Mouse (Mus musculus): ENCODE results near the gene Acot1. TPM values are rescaled to one million over a fixed set of nuclear protein-coding genes. Genes with fewer than 3 reads are reported as not detected.

The Acot1 gene
- total and polyA plus RNA-seq, 3 experiments = 0.42 TPM; not detected in 2

- in situ Hi-C loops (cut with MboI; ENCODE audit: low pct_ligation_motif_present, low pct_unique_long_range_greater_than_20kb, low sequenced_read_pairs) = no loop called here
- Histone ChIP-seq H3K4me1 (ENCODE audit: control insufficient read depth in 1 of 2, insufficient read depth in 2 of 2) (peaks cover 7 to 16% of the 10 kb centered on the region in 2 experiments), H3K27me3 (replicated peaks) (no peaks in the 10 kb centered on the region), H3K4me3 (replicated peaks in 1 of 3; ENCODE audit: low read depth in 2 of 3, low read length in 2 of 3, poor library complexity in 1 of 3) (peak overlapping the region; percentile 58 to 70 (median 67)), H3K27ac (ENCODE audit: insufficient read depth, low read depth) (0 out of 2 replicates have a peak overlapping the region, but pooled peaks have one; percentile 84), H3K79me2 (replicated peaks; ENCODE audit: control insufficient read depth, extremely low read depth, insufficient read depth, poor library complexity, severe bottlenecking) (no peaks in the 10 kb centered on the region), H3K36me3 (replicated peaks in 1 of 2; ENCODE audit: control insufficient read depth in 1 of 2, insufficient read depth in 1 of 2, low read length in 1 of 2) (peaks cover 14 to 19% of the 10 kb centered on the region in 2 experiments), H3K9me3 (replicated peaks; ENCODE audit: low read length) (no peaks in the 10 kb centered on the region), H3K9ac (ENCODE audit: insufficient read depth, low read depth) (peak overlapping the region; percentile 62), H3K4me2 (ENCODE audit: insufficient read depth, low read depth, poor library complexity, severe bottlenecking) (peak overlapping the region; percentile 68)
- TF ChIP-seq ELF1 (IDR thresholded peaks at IDR 0.05; ENCODE audit: low read depth, low read length) (no peak), BHLHE40 (IDR thresholded peaks at IDR 0.05; ENCODE audit: low read depth, low read length) (no peak), ZMIZ1 (IDR thresholded peaks at IDR 0.05; ENCODE audit: low read depth, low read length) (no peak), ETS1 (conservative IDR thresholded peaks at IDR 0.05; ENCODE audit: low read depth, low read length) (no peak), NRF1 (IDR thresholded peaks at IDR 0.05; ENCODE audit: low read depth, low read length) (no peak), POLR2A (IDR thresholded peaks at IDR 0.05; ENCODE audit: low read depth, low read length) (no peak), CHD2 (IDR thresholded peaks at IDR 0.05; ENCODE audit: low read length) (no peak), HCFC1 (IDR thresholded peaks at IDR 0.05; ENCODE audit: low read depth, low read length) (no peak), RCOR1 (conservative IDR thresholded peaks at IDR 0.05; ENCODE audit: low read depth, low read length) (no peak), UBTF (IDR thresholded peaks at IDR 0.05; ENCODE audit: low read depth, low read length) (no peak), TCF12 (IDR thresholded peaks at IDR 0.05; ENCODE audit: low read depth, low read length) (no peak), JUN (IDR thresholded peaks at IDR 0.05; ENCODE audit: insufficient read depth, low read depth, low read length) (no peak)
- no peak for DNase-seq (ENCODE audit: extremely low read depth)
- dilution Hi-C loops (cut with MboI; ENCODE audit: extremely low pct_ligation_motif_present, extremely low pct_unique_long_range_greater_than_20kb, low sequenced_read_pairs) = no loop called here
These were observed 20.8 kb upstream of the Acot1 start for GRCm38 (mm10) chr12:83988483-83988882.

GRCm38 (mm10) chr12:83989378-83989777 lies 19.9 kb upstream of the Acot1 start:
- H3K27ac ChIP-seq (ENCODE audit: insufficient read depth, low read depth) = no peak overlapping the region
- H3K9ac ChIP-seq (ENCODE audit: insufficient read depth, low read depth) = no peak overlapping the region
- dilution Hi-C loops (cut with MboI; ENCODE audit: extremely low pct_ligation_motif_present, extremely low pct_unique_long_range_greater_than_20kb, low sequenced_read_pairs) (no loop called here), in situ Hi-C loops (cut with MboI; ENCODE audit: low pct_ligation_motif_present, low pct_unique_long_range_greater_than_20kb, low sequenced_read_pairs) (no loop called here)
- TF ChIP-seq MEF2A (IDR thresholded peaks at IDR 0.05; ENCODE audit: borderline replicate concordance, low read depth, low read length) = no peak
- TF ChIP-seq CHD2 (IDR thresholded peaks at IDR 0.05; ENCODE audit: low read length) = no peak
- 0 out of 4 replicates have a peak, but pooled peaks of 1 of the 2 experiments have one; percentile 4 for TF ChIP-seq CTCF (conservative IDR thresholded peaks at IDR 0.05 in 1 of 2, IDR thresholded peaks at IDR 0.05 in 1 of 2; ENCODE audit: low read depth in 2 of 2, low read length in 2 of 2)
- H3K4me2 ChIP-seq (ENCODE audit: insufficient read depth, low read depth, poor library complexity, severe bottlenecking) = no peak overlapping the region
- H3K79me2 ChIP-seq (replicated peaks; ENCODE audit: control insufficient read depth, extremely low read depth, insufficient read depth, poor library complexity, severe bottlenecking) = no peaks in the 10 kb centered on the region
- peaks cover 7 to 16% of the 10 kb centered on the region in 2 experiments for H3K4me1 ChIP-seq (ENCODE audit: control insufficient read depth in 1 of 2, insufficient read depth in 2 of 2)
- H3K9me3 ChIP-seq (replicated peaks; ENCODE audit: low read length) = no peaks in the 10 kb centered on the region
- H3K27me3 ChIP-seq (replicated peaks) = no peaks in the 10 kb centered on the region
- H3K36me3 ChIP-seq (replicated peaks in 1 of 2; ENCODE audit: control insufficient read depth in 1 of 2, insufficient read depth in 1 of 2, low read length in 1 of 2) = peaks cover 14 to 21% of the 10 kb centered on the region in 2 experiments
- no peak for DNase-seq (ENCODE audit: extremely low read depth)
- H3K4me3 ChIP-seq (replicated peaks in 1 of 3; ENCODE audit: low read depth in 2 of 3, low read length in 2 of 3, poor library complexity in 1 of 3) = no peak overlapping the region

Data from CH12.LX (cell line).